Mouse (Mus musculus) neural tube, embryonic 11.5 days (tissue): Measurements from ENCODE around the gene Snu13. TPM values are rescaled to one million over a fixed set of nuclear protein-coding genes. Genes with fewer than 3 reads are reported as not detected.

ENCODE experiments used
- ATAC-seq: fragments of 200-750 bp; cut with Nextera tagmentation; 2 replicates; pipeline ENCODE4 v1.8.0; 2017; ENCODE audit warnings: moderate number of reproducible peaks, mild to moderate bottlenecking, moderate TSS enrichment, moderate library complexity; ENCODE audit not compliant: insufficient read depth, low FRiP score, low TSS enrichment
- DNase-seq: peaks from one replicate; pipeline ENCODE4 v3.0.0-alpha.2; 2015; ENCODE audit warnings: low spot score
- H3K27ac ChIP-seq: fragments of 300-500 bp; sonication (generic); 2 replicates; pipeline ENCODE4 v1.5.1; 2014; ENCODE audit warnings: low read depth, mild to moderate bottlenecking, low read length
- H3K27me3 ChIP-seq: fragments of 300-500 bp; sonication (generic); 2 replicates; pipeline ENCODE4 v1.6.1; 2014; ENCODE audit warnings: mild to moderate bottlenecking, low read length, mixed read lengths; ENCODE audit not compliant: control insufficient read depth, insufficient read depth
- H3K36me3 ChIP-seq: fragments of 300-500 bp; sonication (generic); 2 replicates; pipeline ENCODE4 v1.6.1; 2014; ENCODE audit warnings: mild to moderate bottlenecking, low read length, moderate library complexity, mixed read lengths; ENCODE audit not compliant: control insufficient read depth, insufficient read depth
- H3K4me1 ChIP-seq: fragments of 300-500 bp; sonication (generic); 2 replicates; pipeline ENCODE4 v1.6.1; 2014; ENCODE audit warnings: low read length, mixed read lengths; ENCODE audit not compliant: control insufficient read depth, insufficient read depth
- H3K4me2 ChIP-seq: fragments of 300-500 bp; sonication (generic); 2 replicates; pipeline ENCODE4 v1.6.1; 2014; ENCODE audit warnings: low read depth, mild to moderate bottlenecking, moderate library complexity
- H3K4me3 ChIP-seq: fragments of 300-500 bp; sonication (generic); 2 replicates; pipeline ENCODE4 v1.5.1; 2014; ENCODE audit warnings: low read depth, low read length
- H3K9ac ChIP-seq: fragments of 300-500 bp; sonication (generic); 2 replicates; pipeline ENCODE4 v1.6.1; 2014; ENCODE audit warnings: mild to moderate bottlenecking, low read length
- H3K9me3 ChIP-seq: fragments of 300-500 bp; sonication (generic); 2 replicates; pipeline ENCODE4 v1.6.1; 2016; ENCODE audit warnings: low read length; ENCODE audit not compliant: control insufficient read depth
- WGBS: fragments of 180-500 bp; shearing (Covaris S2); extraction: QIAGEN DNeasy Blood & Tissue Kit; methylation state at CpG from one replicate; pipeline ENCODE4 v1.1.7; 2014; 5-methylcytosine and 5-hydroxymethylcytosine counted together
- polyA plus RNA-seq: library from polyadenylated mRNA; unstranded; fragments of >200 nt; fragmentation: Nextera tagmentation; extraction: Ambion mirVana; gene quantifications from 2 replicates; pipeline ENCODE4 v1.2.1, GENCODE M21; 2014

Snu13 gene
- polyA plus RNA-seq = 283 and 301 TPM in 2 replicates

DNA sequence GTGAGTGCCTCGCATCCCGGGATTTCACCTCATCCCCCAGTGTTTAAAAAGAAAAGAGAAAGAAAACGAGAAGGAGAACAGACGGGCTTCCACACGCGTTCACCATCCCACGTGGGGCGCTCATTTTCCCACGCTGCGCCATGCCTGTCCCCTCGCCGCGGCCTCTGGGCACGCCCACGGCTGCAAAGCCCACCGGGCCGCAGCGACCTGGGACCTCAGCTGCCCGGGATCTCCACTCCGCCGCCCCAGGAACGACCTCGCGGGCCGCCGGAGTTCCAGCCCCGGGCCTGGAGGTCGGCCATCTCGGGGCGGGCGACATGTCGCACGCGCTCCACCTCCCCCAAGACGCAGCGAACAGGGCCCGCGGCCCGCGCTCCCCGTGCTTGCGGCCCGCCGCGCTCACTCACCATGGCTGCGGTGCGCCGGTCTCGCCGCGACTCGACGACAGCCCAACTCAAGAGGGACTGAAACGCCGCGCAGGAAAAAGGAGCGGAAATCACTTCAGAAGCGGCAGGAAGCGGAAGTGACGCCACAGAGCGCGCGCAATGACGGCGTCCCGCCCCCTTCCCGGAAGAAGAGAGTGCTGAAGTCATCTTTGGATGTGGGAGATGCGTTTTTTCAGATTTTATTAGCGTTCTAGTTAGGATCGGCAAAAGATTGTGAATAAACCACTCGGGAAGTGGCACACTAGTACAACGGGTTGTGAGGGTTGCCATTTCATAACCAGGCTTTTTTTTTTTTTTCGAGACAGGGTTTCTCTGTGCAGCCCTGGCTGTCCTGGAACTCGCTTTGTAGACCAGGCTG lies at the start of gene Snu13:
Snu13 (minus strand) TSS at position 519 of the 804 bp plus-strand sequence.
- Histone ChIP-seq H3K9ac (peak within 1 kb of the TSS; percentile 91), H3K27me3 (no peaks in the 10 kb centered on the region), H3K9me3 (no peaks in the 10 kb centered on the region), H3K4me2 (peak within 1 kb of the TSS; percentile 94), H3K36me3 (no peaks in the 10 kb centered on the region), H3K4me3 (peak within 1 kb of the TSS; percentile 92), H3K27ac (peak within 1 kb of the TSS; percentile 42; the same call in 1 of the 2 replicates), H3K4me1 (peaks cover 6% of the 10 kb centered on the region)
- under 1% methylated on average over 73 of the region's 74 CpGs for WGBS
- DNase-seq (peak; percentile 92), ATAC-seq (peak; percentile 61)

DNA sequence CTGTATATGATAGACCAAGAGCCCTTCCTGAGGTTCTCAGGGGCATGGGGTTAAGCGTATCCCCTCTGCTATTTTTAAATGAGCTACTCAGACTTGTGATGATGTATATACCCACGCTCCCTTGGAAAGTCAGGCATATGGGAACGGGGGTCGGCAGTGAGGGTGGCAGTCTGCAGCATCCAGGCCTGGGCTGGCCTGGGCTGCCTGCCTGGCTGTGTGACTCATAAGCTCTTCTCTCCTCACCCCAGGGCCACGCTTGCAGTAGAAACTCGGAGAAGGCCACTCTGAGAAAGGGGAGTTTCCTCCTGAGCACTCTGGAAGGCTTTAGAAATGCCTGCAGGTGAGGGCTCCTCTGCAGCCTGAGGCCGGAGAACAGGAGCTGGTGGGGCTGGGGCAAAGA lies 43.7 kb upstream of the Snu13 start:
- H3K9me3 ChIP-seq = no peaks in the 10 kb centered on the region
- H3K27ac ChIP-seq = no peak overlapping the region
- DNase-seq (no peak), ATAC-seq (no peak)
- no peak overlapping the region for H3K4me2 ChIP-seq
- WGBS = 81% methylated on average over 7 of the region's 7 CpGs
- no peak overlapping the region for H3K4me3 ChIP-seq
- H3K27me3 ChIP-seq = no peaks in the 10 kb centered on the region
- no peaks in the 10 kb centered on the region for H3K36me3 ChIP-seq
- H3K9ac ChIP-seq = no peak overlapping the region
- no peaks in the 10 kb centered on the region for H3K4me1 ChIP-seq

DNA sequence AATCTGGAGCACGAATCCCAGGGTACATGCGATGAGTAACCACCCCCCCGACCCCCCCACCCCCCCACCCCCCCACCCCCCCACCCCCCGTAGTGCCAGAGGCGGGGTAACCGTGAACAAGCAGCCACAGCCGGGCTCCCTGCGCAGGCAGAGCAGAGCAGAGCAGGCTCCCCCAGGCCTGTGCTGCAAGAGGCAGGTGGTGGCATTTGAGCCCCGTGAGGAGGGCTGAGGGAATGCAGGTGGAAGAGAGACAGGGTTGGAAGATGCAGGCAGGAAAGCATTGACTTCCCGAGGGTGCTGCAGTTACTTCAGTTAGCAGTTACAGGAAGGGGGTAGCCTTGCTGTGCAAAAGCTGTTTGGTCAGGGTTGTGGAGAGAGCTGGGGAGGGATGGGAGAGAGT lies 39.9 kb upstream of the Snu13 start:
- H3K9ac ChIP-seq = no peak overlapping the region
- no peaks in the 10 kb centered on the region for H3K4me1 ChIP-seq
- H3K4me2 ChIP-seq = no peak overlapping the region
- ATAC-seq (no peak), DNase-seq (no peak)
- no peaks in the 10 kb centered on the region for H3K36me3 ChIP-seq
- H3K27me3 ChIP-seq = no peaks in the 10 kb centered on the region
- 19% methylated on average over 5 of the region's 10 CpGs for WGBS
- H3K4me3 ChIP-seq = no peak overlapping the region
- no peaks in the 10 kb centered on the region for H3K9me3 ChIP-seq
- H3K27ac ChIP-seq = no peak overlapping the region

DNA sequence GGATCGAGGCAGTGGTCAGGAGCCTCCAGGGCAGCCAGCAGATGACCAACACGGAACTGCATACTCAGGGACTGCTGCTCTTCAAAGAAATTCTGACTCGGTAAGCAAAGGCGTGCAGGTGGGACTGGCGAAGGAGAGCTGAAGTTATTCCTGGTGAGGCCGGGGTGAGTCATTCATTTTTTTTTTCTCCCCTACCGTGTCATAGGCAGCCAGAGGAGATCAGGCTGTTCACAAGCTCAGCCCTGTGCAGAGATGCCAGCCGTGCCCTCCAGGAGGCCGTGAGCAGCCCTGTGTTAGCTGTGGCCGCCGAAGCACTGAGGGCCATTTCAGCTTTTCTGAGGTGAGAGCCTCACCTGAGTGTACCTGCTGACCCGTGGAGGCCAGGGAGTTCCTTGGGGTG lies 38.7 kb upstream of the Snu13 start:
- H3K9me3 ChIP-seq = no peaks in the 10 kb centered on the region
- H3K4me2 ChIP-seq = no peak overlapping the region
- H3K4me3 ChIP-seq = no peak overlapping the region
- no peak overlapping the region for H3K27ac ChIP-seq
- H3K27me3 ChIP-seq = no peaks in the 10 kb centered on the region
- DNase-seq = no peak
- no peak overlapping the region for H3K9ac ChIP-seq
- no peaks in the 10 kb centered on the region for H3K4me1 ChIP-seq
- ATAC-seq = no peak
- WGBS = 80% methylated on average over 12 of the region's 12 CpGs
- no peaks in the 10 kb centered on the region for H3K36me3 ChIP-seq

DNA sequence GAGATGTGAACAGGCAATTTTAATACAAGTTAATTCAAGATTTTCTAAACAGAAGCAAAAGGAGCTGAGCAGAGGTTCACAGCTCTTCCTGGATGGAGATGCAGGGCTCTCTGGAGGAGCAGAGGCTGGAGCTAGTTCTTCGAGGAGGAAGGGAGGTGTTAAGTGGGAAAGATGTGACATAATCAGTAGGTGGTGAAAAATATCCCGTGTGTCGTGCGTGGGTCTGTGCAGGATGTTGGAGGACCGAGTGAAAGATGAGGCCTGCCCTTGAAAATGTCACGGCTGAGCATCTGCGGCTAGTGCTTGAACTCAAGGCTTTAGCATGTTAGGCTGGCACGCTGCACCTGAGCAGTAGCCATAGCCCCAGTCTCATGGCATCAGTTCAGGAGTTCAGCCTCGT lies 38.2 kb upstream of the Snu13 start:
- Histone ChIP-seq H3K4me3 (no peak overlapping the region), H3K27me3 (no peaks in the 10 kb centered on the region), H3K4me2 (no peak overlapping the region), H3K9ac (no peak overlapping the region), H3K9me3 (no peaks in the 10 kb centered on the region), H3K36me3 (no peaks in the 10 kb centered on the region), H3K4me1 (no peaks in the 10 kb centered on the region), H3K27ac (no peak overlapping the region)
- DNase-seq (no peak), ATAC-seq (no peak)
- 89% methylated on average over 9 of the region's 9 CpGs for WGBS

DNA sequence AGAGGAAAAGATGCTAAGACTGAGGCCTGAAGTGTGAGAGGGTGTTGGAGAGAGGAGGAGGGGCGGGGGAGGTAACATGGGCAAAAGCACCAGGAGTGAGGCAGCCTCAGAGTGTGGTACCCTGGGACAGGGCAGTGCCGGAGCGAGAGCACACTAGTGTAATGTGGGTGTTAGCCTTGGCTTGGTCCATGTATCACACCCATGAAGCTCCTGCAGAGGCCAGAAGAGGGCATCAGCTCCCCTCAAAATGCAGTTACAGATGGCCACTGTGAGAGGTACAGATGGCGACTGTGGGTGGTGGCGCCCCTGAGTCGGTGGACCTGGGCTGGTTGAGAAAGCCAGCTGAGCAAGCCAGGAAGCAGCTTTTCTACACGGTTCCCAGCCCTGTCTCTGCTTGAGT lies 33.8 kb upstream of the Snu13 start:
- H3K9me3 ChIP-seq = no peaks in the 10 kb centered on the region
- H3K27me3 ChIP-seq = no peaks in the 10 kb centered on the region
- H3K4me3 ChIP-seq = no peak overlapping the region
- no peak overlapping the region for H3K27ac ChIP-seq
- H3K4me1 ChIP-seq = no peaks in the 10 kb centered on the region
- no peaks in the 10 kb centered on the region for H3K36me3 ChIP-seq
- ATAC-seq (no peak; the same call in 1 of the 2 replicates), DNase-seq (peak; percentile 54)
- 32% methylated on average over 7 of the region's 7 CpGs for WGBS
- no peak overlapping the region for H3K9ac ChIP-seq
- no peak overlapping the region for H3K4me2 ChIP-seq

DNA sequence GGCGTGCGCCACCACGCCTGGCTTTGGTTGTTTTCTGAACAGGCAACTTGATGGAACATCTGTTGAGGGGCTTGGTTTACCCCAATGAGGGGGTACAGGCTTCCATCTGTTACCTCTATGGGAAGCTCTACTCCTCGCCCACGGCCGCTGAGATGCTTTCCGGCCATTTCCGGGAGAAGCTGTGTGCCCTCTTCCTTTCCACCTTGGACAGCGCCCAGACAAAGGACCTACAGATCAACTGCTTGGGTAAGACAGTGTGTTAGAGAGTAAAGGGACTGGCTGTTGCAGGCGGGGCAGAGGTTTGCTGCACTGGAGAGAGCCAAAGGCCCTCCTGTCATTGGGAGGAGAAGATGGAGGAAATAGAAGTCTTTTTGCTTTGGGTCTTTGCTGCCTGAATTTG lies 32.5 kb upstream of the Snu13 start:
- H3K4me3 ChIP-seq = no peak overlapping the region
- no peak overlapping the region for H3K9ac ChIP-seq
- no peaks in the 10 kb centered on the region for H3K9me3 ChIP-seq
- WGBS = 57% methylated on average over 10 of the region's 10 CpGs
- ATAC-seq = no peak
- no peaks in the 10 kb centered on the region for H3K27me3 ChIP-seq
- DNase-seq = no peak
- H3K4me2 ChIP-seq = no peak overlapping the region
- H3K27ac ChIP-seq = no peak overlapping the region
- no peaks in the 10 kb centered on the region for H3K36me3 ChIP-seq
- no peaks in the 10 kb centered on the region for H3K4me1 ChIP-seq

DNA sequence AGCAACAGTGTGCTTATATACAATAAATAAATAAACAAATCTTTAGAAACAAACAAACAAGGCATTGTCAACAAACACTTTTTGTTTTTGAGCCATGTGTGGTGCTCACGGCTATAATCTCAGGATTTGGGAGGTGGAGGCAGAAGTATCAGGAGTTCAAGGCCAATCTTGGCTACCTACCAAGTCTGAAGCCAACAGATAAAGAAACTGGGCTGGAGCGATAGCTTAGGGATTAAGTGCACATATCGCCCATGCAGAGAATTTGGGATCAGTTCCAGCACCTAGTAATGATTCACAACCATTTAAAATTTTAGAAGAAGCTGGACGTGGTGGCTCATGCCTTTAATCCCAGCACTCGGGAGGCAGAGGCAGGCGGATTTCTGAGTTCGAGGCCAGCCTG lies 26.1 kb upstream of the Snu13 start:
- Histone ChIP-seq H3K9me3 (no peaks in the 10 kb centered on the region), H3K36me3 (no peaks in the 10 kb centered on the region), H3K4me1 (no peaks in the 10 kb centered on the region), H3K4me2 (no peak overlapping the region), H3K27me3 (peaks cover 14% of the 10 kb centered on the region), H3K4me3 (no peak overlapping the region), H3K27ac (no peak overlapping the region), H3K9ac (no peak overlapping the region)
- ATAC-seq (no peak), DNase-seq (no peak)
- 86% methylated on average over 7 of the region's 7 CpGs for WGBS

DNA sequence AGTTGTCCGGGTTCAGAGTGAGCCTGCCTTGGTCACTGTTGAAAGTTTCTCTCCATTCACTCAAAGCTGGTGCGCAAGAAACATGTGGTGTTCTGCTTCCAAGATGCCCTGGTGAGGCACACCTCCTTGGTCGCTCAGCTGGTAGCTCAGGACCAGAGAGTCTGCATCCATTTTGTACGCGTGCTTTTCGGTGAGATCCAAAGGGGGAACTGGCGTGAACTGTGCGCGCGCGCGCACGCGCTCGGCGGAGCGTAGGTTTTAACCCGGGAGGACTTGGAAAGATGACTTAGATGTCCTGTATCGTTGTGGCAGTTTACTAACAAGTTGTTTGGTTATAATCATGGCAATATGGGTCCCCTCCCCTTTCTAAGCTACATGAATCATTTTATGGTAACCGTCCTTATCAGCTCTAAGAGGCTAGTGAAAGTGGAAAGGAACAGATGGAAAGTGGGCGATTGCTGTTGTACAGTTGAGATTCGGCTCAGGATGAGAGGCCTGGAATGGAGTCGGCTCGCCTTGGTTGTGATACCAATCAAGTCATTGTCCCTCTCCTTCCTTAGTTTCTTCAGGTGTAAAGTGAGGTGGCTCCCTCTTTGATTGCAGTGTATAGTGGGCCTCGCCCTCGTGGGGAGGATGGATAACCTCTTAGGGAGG lies 24.5 kb upstream of the Snu13 start:
- Histone ChIP-seq H3K4me1 (no peaks in the 10 kb centered on the region), H3K36me3 (no peaks in the 10 kb centered on the region), H3K27me3 (peaks cover 14% of the 10 kb centered on the region), H3K4me2 (no peak overlapping the region), H3K9ac (no peak overlapping the region), H3K9me3 (no peaks in the 10 kb centered on the region), H3K27ac (no peak overlapping the region), H3K4me3 (no peak overlapping the region)
- 92% methylated on average over 26 of the region's 26 CpGs for WGBS
- no peak for ATAC-seq
- no peak for DNase-seq
